Mouse (Mus musculus) small intestine, adult 2 months (tissue): ENCODE measurements around the gene Ccdc6.

Source experiments
- CTCF ChIP-seq: fragments of 200-500 bp; IDR thresholded peaks from 2 replicates; pipeline ENCODE4 v1.5.1; 2012; ENCODE audit warnings: low read depth, mild to moderate bottlenecking, control low read depth, inconsistent platforms, low read length, moderate library complexity, mixed read lengths; ENCODE audit not compliant: insufficient replicate concordance, insufficient read length; ENCODE audit errors: extremely low read depth
- POLR2A ChIP-seq: fragments of 200-500 bp; IDR thresholded peaks from 2 replicates; pipeline ENCODE4 v1.6.1; 2012; ENCODE audit warnings: low read depth, mild to moderate bottlenecking, control low read depth, inconsistent platforms, low read length, moderate library complexity

- TF ChIP-seq CTCF (no peak), POLR2A (no peak)
These were observed 5.0 kb upstream of the Ccdc6 start for GRCm38 (mm10) chr10:70091876-70092462.
